Mouse (Mus musculus): ENCODE results near the gene Ovol3.
"Not testable (repeated sequence)": the region's sequence is repeated elsewhere in the genome, so short reads cannot be mapped to it uniquely, and the experiment has no call there.

The Ovol3 gene

GRCm38 (mm10) chr7:30235625-30236024, at the start of gene Ovol3:
Gene Ovol3, minus strand, starts transcription at chr7:30235725.
- in situ Hi-C loops (cut with MboI), result no loop called here

DNA sequence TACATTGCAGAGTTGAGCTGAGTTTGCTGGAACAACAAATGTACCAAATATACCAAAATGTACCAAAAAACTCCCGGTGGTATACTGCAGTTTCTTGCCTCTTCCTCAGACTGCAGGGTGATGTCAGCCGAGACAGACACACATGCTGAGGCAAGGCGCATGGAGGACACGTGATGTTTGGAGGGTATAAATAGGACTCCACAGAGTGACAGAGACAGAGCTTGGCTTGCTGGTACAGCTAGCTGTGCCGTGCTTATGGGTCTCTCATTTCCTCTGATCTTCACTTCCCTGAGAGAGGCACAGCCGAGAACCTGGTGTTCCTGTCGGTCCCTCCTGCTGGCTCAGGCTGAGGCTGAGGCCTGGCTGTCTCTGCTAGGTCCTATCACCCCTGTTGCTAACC, 47.2 kb upstream of the Ovol3 start:
- in situ Hi-C loops (cut with MboI), result no loop called here

- in situ Hi-C loops (cut with MboI), result no loop called here
Measured at GRCm38 (mm10) chr7:30281522-30281921, 46.0 kb upstream of the Ovol3 start.

- in situ Hi-C loops (cut with MboI), result no loop called here
Measured at GRCm38 (mm10) chr7:30280670-30281138, 45.2 kb upstream of the Ovol3 start.

GRCm38 (mm10) chr7:30279951-30280669, 44.6 kb upstream of the Ovol3 start, which contains the start of the genes Thap8 and Wdr62:
Gene Thap8, plus strand, starts transcription at chr7:30280094.
Gene Wdr62, minus strand, starts transcription at chr7:30280419.
- in situ Hi-C loops (cut with MboI), result no loop called here

GRCm38 (mm10) chr7:30279536-30279935, 44.0 kb upstream of the Ovol3 start:
- in situ Hi-C loops (cut with MboI), result no loop called here

DNA sequence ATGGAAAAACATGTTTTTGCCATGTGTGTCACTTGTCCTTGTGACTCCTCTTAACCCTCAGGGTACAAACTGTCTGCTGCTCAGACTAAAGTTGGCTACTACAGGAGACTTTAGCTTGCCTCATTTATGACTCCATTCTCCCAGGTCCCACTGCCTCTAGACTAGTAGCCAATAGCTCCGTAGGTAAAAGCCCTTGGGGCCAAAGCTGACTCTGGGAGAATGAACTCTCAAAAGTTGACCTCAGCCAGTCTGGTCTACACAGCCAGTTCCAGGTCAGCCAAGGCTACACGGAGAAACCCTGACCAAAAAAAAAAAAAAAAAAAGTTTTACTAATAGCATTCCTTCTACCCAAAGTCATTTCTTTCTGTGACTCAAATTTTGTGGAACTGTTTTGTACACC, 43.4 kb upstream of the Ovol3 start:
- in situ Hi-C loops (cut with MboI), result no loop called here

GRCm38 (mm10) chr7:30274383-30274782, 38.9 kb upstream of the Ovol3 start:
- in situ Hi-C loops (cut with MboI), result no loop called here

- in situ Hi-C loops (cut with MboI), result no loop called here
Measured at GRCm38 (mm10) chr7:30269641-30270040, 34.1 kb upstream of the Ovol3 start.

- in situ Hi-C loops (cut with MboI), result no loop called here
Measured at GRCm38 (mm10) chr7:30266780-30267179, 31.3 kb upstream of the Ovol3 start.

DNA sequence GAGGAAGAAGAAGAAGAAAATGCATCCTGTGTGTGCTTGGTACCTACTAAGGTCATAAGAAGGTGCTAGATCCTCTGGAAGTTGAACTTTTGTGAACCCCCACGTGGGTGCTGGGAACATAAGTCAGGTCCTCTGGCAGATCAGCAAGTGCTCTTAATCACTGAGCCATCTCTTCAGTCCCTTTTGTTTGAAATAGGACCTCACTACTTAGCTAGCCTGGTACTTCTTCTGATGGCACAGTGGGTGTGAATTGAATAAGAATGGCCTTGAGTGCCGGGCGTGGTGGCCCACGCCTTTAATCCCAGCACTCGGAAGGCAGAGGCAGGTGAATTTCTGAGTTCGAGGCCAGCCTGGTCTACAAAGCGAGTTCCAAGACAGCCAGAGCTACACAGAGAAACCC, 30.4 kb upstream of the Ovol3 start:
- in situ Hi-C loops (cut with MboI), result no loop called here

DNA sequence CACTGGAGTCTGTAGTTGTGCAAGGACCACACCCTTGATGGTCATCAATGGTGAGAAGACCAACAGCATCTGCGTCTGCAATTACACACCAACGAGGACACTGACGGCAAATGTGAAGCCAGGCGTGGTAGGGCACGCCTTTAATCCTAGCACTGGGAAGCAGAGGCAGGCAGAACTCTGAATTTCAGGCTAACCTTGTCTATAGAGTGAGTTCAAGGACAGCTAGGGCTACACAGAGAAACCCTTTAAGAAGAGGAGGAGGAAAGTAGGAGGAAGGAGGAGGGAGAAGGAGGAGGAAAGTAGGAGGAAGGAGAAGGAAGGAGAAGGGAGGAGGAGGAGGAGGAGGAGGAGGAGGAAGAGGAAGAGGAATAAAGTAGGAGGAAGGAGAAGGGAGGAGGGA, 30.0 kb upstream of the Ovol3 start:
- in situ Hi-C loops (cut with MboI), result no loop called here

DNA sequence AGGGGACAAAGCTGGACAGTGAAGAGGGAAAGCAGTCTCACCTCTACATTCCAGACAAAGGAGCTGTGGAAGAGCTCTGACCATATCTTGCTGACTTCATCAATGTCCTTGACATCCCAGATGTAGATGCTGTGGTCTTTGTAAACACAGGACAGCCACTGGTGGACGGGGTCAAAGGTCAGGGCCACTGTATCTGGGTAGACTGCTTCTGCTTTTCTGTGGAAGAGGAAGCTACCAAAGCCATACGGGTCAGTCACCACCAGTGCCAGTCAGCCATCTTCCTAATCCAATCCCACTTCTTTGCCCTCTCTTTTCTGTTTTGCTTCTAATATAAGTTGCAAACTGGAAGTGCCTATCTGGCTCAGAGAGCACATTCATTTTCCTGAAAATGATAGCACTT, 29.5 kb upstream of the Ovol3 start:
- in situ Hi-C loops (cut with MboI), result no loop called here

DNA sequence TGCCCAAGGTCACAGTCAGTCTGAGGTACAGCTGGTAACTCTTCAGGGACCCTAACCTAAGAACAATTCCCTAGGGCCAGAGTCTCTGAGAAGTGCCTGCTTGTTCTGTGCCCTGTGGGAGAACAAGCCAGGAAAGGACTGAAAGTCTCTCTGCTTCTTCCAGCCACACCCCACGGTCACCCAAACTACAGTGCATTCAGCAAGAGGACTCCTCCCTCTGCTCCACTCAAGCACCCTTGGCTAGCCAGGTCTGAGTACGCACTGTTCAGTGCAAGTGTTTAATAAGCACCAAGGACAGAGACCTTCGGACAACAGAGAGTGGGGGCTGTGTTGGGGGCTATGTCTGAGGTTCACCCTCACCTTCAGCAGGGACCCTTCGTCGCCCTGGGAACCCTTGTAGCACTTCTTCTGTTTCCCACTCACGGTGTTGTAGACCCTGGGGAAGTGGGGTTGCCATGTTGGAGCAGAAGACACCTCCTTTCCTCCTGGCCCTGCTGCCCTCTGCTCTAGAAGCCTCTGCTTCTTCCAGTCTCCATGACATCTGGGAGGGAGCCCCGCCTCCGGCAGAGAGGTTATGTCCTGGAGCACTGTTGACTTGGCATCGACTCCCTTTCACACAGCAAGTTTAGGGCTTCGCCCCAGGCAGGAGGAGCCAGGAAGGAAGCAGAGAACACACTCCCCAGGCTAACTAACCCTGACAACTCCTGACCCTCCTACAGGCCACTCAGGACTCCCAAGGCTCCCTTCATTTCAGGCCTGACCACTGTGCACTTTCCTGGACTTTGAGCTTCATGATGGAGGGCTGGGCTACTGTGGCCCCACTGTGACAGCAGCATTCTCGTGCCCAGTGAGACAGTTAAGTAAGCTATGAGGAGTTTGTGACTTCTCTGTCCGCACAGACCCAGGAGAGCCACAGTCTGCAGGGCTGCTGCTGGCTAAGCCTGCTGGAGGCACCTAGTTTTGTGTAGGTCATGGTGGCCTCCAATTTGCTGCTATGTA, 16.7 kb upstream of the Ovol3 start:
- in situ Hi-C loops (cut with MboI), result no loop called here

GRCm38 (mm10) chr7:30237374-30237773, 1.8 kb upstream of the Ovol3 start:
- in situ Hi-C loops (cut with MboI), result not testable (repeated sequence)

- in situ Hi-C loops (cut with MboI), result no loop called here
Measured at GRCm38 (mm10) chr7:30235091-30235490, 434 bp downstream of the Ovol3 start.

- in situ Hi-C loops (cut with MboI), result no loop called here
Measured at GRCm38 (mm10) chr7:30234276-30234858, 1.2 kb downstream of the Ovol3 start.

DNA sequence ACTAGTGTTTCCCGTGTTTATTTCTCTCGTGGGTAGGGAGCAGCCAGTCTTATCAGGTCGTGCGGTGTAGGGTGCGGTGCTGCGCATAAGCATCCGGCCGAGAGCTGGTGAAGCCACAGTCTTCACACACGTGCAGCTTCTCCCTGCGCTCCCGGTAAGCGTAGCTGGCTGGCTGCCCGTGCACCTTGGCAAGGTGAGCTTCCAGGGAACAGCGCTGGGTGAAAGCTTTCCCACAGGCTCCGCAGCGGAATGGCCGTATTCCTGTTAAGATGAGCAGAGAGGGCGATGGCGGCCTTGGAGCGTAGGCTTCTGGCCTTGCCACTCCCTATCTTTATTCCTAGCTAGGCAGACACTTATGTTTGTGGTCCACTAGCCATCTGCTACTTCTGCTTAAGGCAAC, 2.1 kb downstream of the Ovol3 start:
- in situ Hi-C loops (cut with MboI), result no loop called here

DNA sequence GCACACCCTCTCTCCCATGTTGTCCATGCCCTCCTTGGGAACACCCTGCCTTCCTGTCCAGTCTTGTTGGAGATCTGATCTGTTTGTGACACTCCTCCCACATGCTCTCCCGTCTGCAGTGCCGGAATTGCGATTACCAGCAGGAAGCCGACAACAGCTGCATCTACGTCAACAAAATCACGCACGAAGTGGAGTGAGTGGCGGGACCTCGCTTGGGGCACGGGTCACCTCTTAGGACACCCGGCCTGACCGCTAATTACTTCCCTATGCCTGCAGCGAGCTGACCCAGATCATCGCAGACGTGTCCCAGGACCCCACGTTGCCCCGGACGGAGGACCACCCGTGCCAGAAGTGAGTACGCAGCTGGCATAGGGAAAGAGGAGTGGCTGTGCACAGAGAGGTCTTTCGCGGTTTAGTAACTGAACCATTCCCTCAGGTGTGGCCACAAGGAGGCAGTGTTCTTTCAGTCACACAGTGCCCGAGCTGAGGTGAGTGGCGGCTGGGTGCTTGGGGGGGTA, 2.8 kb downstream of the Ovol3 start:
- in situ Hi-C loops (cut with MboI), result no loop called here

- in situ Hi-C loops (cut with MboI), result no loop called here
Measured at GRCm38 (mm10) chr7:30231669-30232454, 3.7 kb downstream of the Ovol3 start, which contains the start of the genes Polr2i and Tbcb. Gene Polr2i, plus strand, starts transcription at chr7:30231948. Gene Tbcb, minus strand, starts transcription at chr7:30232272.

- in situ Hi-C loops (cut with MboI), result no loop called here
Measured at GRCm38 (mm10) chr7:30231328-30231668, 4.2 kb downstream of the Ovol3 start.

Measured in mature B cell (primary cell).